ENCODE assay signal across 25 mouse cellular contexts in genomic region chr13:97560789-97561188, GRCm38 (mm10).
DNase-seq lines count a peak whose midpoint lies in the region; ATAC-seq and TF ChIP-seq lines count a peak whose summit lies in the region.
"Had no signal": no experiment of that assay in that cellular context is flagged by ENCODE, and none has a peak within 500 bp of the region (broad histone marks: within the 10 kb centered on the region; RNA-seq: fewer than 3 reads in every experiment).

No protein-coding gene starts in this region.

- no peak overlapping the region for H3K27ac ChIP-seq in liver, adult 2 months (replicated peaks; ENCODE audit: insufficient read depth, low read depth, low read length)
- H3K27ac ChIP-seq in liver, embryonic 11.5 days (ENCODE audit: low read depth, low read length) = no peak overlapping the region
- H3K27ac ChIP-seq in macrophage = peak overlapping the region; percentile 82
- no peak overlapping the region for H3K27ac ChIP-seq in kidney, embryonic 15.5 days
- H3K27ac ChIP-seq: embryonic facial prominence, embryonic 15.5 days; forebrain, embryonic 10.5 days; forebrain, embryonic 15.5 days; heart, embryonic 15.5 days; hindbrain, embryonic 13.5 days; hindbrain, postnatal 0 days had no signal

- no peak for ATAC-seq in liver, embryonic 11.5 days (replicated peaks; ENCODE audit: low FRiP score)
- ATAC-seq in kidney, embryonic 15.5 days (replicated peaks; ENCODE audit: low FRiP score) = no peak
- ATAC-seq: activated CD4-positive, CD25-positive, alpha-beta regulatory T cell, adult 4 months; forebrain, embryonic 15.5 days; hindbrain, postnatal 0 days; Patski had no signal

- TF ChIP-seq CTCF in liver, adult 2 months (IDR thresholded peaks at IDR 0.05; ENCODE audit: low read depth, low read length) = no peak

- H3K79me2 ChIP-seq in liver, adult 2 months (ENCODE audit: control insufficient read depth, insufficient read depth, low read length) = no peaks in the 10 kb centered on the region
- no peaks in the 10 kb centered on the region; the same call in 1 of the 2 replicates for H3K79me2 ChIP-seq in macrophage (ENCODE audit: inconsistent target)

- H3K9me3 ChIP-seq in liver, embryonic 11.5 days (ENCODE audit: control insufficient read depth, low read length) = no peaks in the 10 kb centered on the region
- H3K9me3 ChIP-seq in kidney, embryonic 15.5 days (replicated peaks) = no peaks in the 10 kb centered on the region
- H3K9me3 ChIP-seq: embryonic facial prominence, embryonic 15.5 days; forebrain, embryonic 15.5 days; heart, embryonic 15.5 days had no signal

- WGBS in liver, adult 2 months = 16% methylated on average over 1 of the region's 1 CpGs
- WGBS in liver, embryonic 11.5 days = 64% methylated on average over 1 of the region's 1 CpGs
- WGBS in macrophage (ENCODE audit: missing documents) = 25% methylated on average over 1 of the region's 1 CpGs
- WGBS in kidney, embryonic 15.5 days = 58% methylated on average over 1 of the region's 1 CpGs

- no peaks in the 10 kb centered on the region for H3K36me3 ChIP-seq in liver, adult 2 months (ENCODE audit: control insufficient read depth, insufficient read depth, low read length)
- no peaks in the 10 kb centered on the region for H3K36me3 ChIP-seq in liver, embryonic 11.5 days (ENCODE audit: control insufficient read depth, insufficient read depth, low read length)
- 0 out of 2 replicates have a peak, but pooled peaks cover 14% of the 10 kb centered on the region for H3K36me3 ChIP-seq in macrophage (ENCODE audit: inconsistent target)
- H3K36me3 ChIP-seq in kidney, embryonic 15.5 days = no peaks in the 10 kb centered on the region
- H3K36me3 ChIP-seq: embryonic facial prominence, embryonic 15.5 days; forebrain, embryonic 10.5 days; forebrain, embryonic 15.5 days; heart, embryonic 15.5 days; hindbrain, embryonic 13.5 days had no signal

- TF ChIP-seq POLR2A in liver, adult 2 months (IDR thresholded peaks at IDR 0.05; ENCODE audit: extremely low read depth, insufficient read depth, low read length) = no peak

- H3K4me1 ChIP-seq in liver, adult 2 months (ENCODE audit: control insufficient read depth, insufficient read depth, low read length) = 0 out of 2 replicates have a peak, but pooled peaks cover 3% of the 10 kb centered on the region
- no peaks in the 10 kb centered on the region for H3K4me1 ChIP-seq in liver, embryonic 11.5 days (replicated peaks; ENCODE audit: control insufficient read depth, insufficient read depth, low read length)
- H3K4me1 ChIP-seq in kidney, embryonic 15.5 days = 0 out of 2 replicates have a peak, but pooled peaks cover under 1% of the 10 kb centered on the region
- H3K4me1 ChIP-seq: embryonic facial prominence, embryonic 15.5 days had no signal

- no peaks in the 10 kb centered on the region for H3K27me3 ChIP-seq in liver, adult 2 months (ENCODE audit: control insufficient read depth, insufficient read depth, low read length)
- no peaks in the 10 kb centered on the region for H3K27me3 ChIP-seq in liver, embryonic 11.5 days (replicated peaks; ENCODE audit: control insufficient read depth, insufficient read depth, low read length)
- no peaks in the 10 kb centered on the region for H3K27me3 ChIP-seq in kidney, embryonic 15.5 days
- H3K27me3 ChIP-seq: embryonic facial prominence, embryonic 15.5 days; forebrain, embryonic 15.5 days; heart, embryonic 15.5 days; hindbrain, embryonic 13.5 days; Patski had no signal

- no peak overlapping the region for H3K9ac ChIP-seq in liver, adult 2 months (ENCODE audit: low read depth, low read length)
- H3K9ac ChIP-seq in liver, embryonic 11.5 days (ENCODE audit: low read depth, low read length) = no peak overlapping the region
- H3K9ac ChIP-seq in kidney, embryonic 15.5 days = no peak overlapping the region
- H3K9ac ChIP-seq: embryonic facial prominence, embryonic 15.5 days; forebrain, embryonic 15.5 days; heart, embryonic 15.5 days; hindbrain, embryonic 13.5 days had no signal

- H3K4me3 ChIP-seq in liver, adult 2 months (ENCODE audit: insufficient read depth, low read depth, low read length) = no peak overlapping the region
- no peak overlapping the region for H3K4me3 ChIP-seq in liver, embryonic 11.5 days (ENCODE audit: low read depth, low read length)
- no peak overlapping the region for H3K4me3 ChIP-seq in macrophage (ENCODE audit: inconsistent target)
- H3K4me3 ChIP-seq in kidney, embryonic 15.5 days (replicated peaks) = no peak overlapping the region
- H3K4me3 ChIP-seq: embryonic facial prominence, embryonic 15.5 days; erythroblast, embryonic 14.5 days; forebrain, embryonic 10.5 days; forebrain, embryonic 15.5 days; heart, embryonic 15.5 days; hindbrain, embryonic 13.5 days had no signal

- no peak overlapping the region for H3K4me2 ChIP-seq in liver, embryonic 11.5 days
- no peak overlapping the region for H3K4me2 ChIP-seq in kidney, embryonic 15.5 days
- H3K4me2 ChIP-seq: embryonic facial prominence, embryonic 15.5 days; forebrain, embryonic 15.5 days; heart, embryonic 11.5 days; heart, embryonic 15.5 days; hindbrain, embryonic 13.5 days had no signal

- peak; percentile 48 for DNase-seq in liver, adult 2 months (ENCODE audit: extremely low read depth, low read depth, low spot score)
- no peak for DNase-seq in liver, embryonic 11.5 days (ENCODE audit: low spot score)
- DNase-seq in NIH3T3 (ENCODE audit: low read depth) = peak; percentile 28
- no peak for DNase-seq in testis, postnatal 10 days (ENCODE audit: low spot score)
- DNase-seq in right cerebral cortex, adult 2 months (ENCODE audit: low spot score in 2 of 2) = no peak
- DNase-seq: adrenal gland, postnatal 14 days; B cell, adult 2 months; cerebellum, adult 18-20 months; cerebellum, adult 9-11 months; embryo, embryonic 11 days; gastrocnemius, postnatal 36 days; heart, adult 11 months; heart, postnatal 14 days had no signal

Comparison
In these comparisons a context has a peak if more than half of its experiments do, and no peak if none do; other contexts are left out.
1. DNase-seq: peak in liver, adult 2 months (single experiment) and NIH3T3 (single experiment); none in liver, embryonic 11.5 days (single experiment), testis, postnatal 10 days (single experiment) and right cerebral cortex, adult 2 months (0 of 2).